Mouse (Mus musculus) right cerebral cortex, postnatal 36 days (tissue): ENCODE results near the gene Gm2115.

Source experiments
- DNase-seq, 2 experiments: peaks; one replicate each; pipeline ENCODE4 v3.0.0; 2022; ENCODE audit warnings: low spot score in 2 of 2, mixed read lengths in 1 of 2

Gm2115 gene

DNA sequence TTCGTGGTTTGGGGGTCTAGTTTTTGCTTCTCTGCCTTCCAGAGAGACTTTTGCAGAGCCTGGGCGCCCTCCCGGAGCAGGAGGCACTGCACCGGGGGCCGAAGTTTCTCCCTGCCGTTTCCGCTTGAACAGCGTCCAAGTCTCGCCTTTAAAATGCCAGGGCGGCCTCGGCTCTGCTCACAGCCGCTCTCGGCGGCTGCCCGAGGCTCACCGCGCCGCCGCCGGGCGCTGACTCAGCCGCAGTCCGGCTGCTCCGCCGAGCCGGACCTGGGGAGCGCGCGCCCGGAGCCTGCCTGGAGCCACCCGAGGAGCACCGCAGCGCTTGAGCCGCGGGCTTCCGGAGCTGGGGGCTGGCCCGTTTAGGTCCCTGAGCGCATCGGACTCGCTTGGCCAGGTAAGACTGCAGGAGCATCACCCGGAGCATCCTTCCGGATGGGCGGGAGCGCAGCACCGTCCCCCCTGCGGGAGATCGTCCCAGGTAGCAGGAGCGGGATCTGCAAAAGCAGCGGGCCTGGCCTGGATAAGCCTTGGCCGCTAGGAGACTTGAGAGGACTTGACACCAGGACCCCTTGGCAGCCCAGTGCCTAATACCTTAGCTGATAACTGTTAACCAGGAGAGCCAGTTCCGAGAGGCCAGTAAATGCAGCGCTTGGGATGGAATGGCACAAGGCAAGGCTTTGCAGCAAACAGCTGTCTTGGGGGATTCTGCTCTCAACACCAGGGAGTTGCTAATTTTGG is at the start of gene Gm2115:
TSS of gene Gm2115 (plus strand) at position 159 of the 738 bp plus-strand sequence.
- DNase-seq = peak; percentile 4 to 11

DNA sequence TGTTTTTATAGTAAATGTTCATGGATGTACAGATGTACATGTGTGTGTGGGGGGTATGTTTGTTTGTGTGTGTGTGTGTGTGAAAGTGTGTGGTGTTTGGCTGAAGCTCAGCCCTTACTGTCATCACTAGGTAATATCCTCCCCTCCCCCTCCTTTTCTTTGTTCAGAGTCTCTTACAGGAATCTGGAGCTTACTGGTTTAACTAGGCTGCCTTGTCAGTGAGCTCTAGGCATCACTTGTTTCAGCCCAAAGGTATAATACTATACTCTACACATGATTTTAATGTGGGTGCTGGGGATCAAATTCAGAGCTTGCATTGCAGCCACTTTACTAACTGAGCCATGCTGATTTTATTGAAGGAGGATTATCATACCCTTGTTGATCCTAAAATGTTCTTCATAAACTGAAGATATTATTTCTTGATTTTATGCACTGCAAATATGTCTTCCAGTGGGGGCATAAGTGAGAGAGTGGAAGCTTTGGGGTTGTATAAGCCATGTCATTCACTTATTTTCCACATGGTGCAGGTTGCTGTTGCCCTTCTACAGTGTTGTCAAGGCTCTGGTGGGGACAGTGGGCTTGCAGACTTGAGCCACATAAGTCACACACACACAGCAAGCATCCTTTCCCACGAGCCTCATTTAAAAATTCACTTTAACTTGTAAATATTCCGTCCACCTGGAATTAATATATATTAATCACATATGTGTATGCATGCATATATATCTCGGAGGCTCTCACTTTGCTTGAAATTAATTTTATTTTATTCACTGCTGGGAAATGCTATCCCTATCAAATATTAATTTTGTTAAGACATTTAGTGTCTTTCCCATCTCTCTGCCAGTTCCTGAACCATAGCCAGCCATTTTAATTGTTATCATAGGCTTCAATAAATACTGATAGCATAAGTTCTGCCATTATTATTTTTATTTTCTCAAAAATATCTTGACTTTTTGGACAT is 45.0 kb upstream of the Gm2115 start:
- no peak for DNase-seq

DNA sequence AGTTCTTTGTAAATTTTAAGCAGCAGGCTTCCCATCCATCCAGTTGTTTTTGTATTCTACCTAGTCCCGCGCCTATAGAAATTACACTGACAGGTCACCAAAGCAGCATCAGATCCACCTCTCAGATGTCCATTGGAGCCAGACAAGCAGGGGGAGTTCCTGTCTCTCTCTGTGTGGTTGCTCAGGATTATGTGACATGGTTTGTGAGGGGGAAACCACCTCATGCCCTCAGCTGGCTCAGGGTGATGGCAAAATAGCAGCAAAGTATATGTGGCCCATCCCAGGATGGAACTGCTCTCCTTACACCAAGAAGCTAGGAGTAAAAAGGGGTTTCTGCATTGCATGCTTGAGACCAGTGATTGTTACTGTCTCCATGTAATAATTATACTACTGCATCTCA is 42.3 kb upstream of the Gm2115 start:
- no peak for DNase-seq

DNA sequence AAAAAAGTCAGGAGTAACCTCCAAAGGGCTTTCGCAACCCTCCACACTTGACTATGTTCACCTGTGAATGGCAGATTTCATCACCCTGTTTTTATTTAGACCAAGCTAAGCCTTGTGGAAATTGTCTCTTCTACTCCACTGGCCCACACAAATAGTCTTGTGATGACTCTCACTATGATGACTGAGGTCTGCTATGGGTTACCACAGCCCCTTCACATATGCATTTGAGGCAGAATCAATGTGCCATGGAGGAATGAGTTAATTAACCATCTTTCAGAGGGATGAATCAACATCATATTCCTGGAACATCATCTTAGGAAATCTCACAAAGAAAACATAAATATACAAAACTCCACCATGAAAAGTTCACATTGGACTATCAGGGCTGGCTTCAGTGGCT is 25.6 kb upstream of the Gm2115 start:
- no peak for DNase-seq

DNA sequence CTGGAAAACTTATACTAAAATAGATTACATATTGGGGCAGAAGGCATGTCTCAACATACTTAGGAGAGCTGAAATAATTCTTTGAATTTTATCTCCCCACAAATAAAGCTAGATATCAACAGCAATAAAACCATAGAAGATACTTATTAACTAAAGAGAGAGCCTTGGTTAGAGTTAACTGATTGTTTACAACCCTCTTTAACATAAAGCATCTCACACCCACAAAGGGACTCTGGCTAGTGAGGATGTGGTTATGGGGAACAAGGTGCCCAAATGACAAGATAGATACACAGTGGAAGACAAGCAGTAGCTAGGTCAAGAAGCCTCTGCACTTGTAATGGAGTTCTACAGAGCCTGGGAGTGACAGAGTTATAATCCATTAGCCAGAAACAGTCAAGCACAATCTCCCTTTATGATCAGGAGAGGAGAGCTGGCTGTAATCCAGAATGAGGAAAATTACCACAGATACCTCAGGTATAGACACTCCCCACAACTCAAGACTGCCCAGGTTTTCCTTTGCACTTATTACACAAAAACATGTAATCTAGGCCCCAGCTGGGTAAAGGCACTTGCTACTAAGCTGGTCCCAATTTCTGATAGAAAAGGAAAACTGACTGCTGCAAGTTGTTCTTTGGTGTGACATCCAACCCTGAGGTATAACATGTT is 10.1 kb upstream of the Gm2115 start:
- no peak for DNase-seq

DNA sequence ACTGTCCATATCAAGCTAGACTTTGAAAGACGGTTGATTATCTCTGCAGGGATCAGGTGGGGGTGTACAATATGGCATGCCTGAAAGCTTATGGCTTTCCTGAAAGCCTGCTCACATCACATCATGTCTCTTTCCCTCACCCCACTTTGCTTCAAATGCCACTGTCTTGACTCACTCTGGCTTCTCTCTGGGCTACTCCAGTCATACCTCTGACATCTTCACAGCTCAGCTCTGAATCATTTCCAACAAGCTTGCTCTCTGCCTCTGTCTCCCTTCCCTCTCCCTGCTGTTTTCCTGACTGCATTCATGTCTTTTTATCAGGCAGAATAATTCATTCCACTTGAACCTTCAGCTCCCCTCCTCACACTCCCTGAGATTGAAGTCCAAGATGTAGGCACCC is 7.4 kb upstream of the Gm2115 start:
- DNase-seq = no peak

DNA sequence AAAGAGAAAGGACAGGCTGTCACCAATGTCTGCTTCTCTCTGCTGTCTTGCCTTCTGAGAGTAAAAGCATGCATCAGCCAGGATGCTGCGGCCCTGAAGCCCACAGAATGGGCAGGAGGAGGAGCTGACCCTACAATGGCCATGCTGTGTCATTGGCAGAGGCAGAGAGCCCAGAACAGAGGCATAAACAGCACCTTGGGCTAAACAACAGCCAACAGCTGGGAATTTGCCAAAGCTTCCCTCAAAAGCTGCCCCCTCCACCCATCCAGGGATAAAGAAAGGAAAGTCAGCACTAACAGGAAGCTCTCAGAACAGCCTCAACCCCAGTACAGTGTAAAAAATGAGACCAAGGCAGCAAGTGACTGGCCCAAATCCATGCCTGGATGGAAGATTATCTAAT is 6.3 kb upstream of the Gm2115 start:
- DNase-seq = peak in 1 of 2 experiments; percentile 7

DNA sequence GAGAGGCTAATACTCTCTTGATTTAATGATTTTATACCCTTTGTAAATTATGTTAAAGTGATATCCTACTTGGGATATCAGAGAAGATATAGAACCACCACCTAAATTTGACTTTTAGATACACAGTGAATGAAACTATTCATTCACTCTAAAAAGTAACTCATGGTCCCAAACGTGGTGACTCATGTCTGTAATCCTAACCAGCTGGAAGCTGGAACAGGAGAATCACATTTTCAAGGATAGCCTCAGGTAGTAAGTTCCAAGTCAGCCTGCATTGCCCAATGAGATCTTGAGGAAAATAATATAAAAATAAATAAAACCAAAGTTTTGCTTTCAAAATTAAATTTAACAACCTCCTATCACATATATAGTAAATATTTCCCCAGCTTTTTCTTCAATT is 2.6 kb upstream of the Gm2115 start:
- no peak for DNase-seq

DNA sequence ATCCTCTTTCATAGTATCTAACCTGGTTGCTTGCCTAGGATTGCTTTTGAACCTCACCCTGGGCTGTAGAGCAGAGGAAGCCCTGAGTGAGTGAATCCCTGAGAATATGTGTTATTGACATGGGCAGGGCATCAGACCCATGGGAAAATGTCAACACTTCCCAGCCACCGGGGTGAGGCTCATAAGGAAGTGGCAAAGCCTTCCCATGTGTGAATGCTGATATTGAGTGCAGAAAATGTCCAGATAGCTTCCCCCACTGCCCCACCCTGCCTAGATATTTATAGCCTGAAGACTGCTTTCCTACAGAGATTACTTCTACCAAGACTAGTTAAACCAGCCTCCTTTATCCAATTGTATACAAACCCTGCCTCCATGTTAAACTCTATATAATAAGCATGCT is 4.0 kb downstream of the Gm2115 start:
- no peak for DNase-seq

DNA sequence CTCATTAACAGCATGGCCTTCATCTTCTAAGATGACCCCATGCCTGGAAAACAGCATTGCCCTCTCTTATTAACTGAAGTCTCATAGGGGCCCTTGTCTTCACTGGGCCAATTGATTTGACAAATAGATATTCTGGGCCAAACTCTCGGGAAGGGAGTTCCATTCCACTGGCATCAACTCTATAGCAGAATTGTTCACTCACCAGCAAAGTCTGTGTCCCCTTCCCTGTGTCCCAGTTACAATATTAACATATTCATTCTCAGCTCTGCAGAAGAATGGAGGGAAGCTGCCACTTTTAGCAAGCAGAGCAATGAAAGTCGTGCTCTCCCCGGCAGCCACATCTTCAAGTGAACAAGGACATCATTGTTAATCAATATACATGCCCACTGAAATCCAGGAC is 5.9 kb downstream of the Gm2115 start:
- no peak for DNase-seq

DNA sequence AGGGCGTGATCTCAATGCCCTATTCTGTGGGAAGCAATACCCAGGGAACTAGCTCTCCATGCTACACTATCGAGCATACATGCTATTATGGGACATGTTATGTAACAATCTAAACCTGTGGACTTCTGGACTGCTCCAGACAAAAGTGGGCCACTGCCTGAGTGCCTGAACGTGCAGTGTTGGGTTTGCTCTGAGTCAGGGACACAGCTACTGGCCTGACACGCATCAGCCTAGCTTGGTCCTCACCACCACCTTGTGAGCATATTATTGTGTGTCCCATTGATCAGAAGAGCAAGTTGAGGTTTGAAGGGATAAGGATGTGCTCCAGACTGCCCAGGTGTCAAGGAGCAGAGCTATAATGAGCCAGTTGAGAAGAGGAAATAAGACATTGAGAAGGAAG is 16.2 kb downstream of the Gm2115 start:
- DNase-seq = no peak

DNA sequence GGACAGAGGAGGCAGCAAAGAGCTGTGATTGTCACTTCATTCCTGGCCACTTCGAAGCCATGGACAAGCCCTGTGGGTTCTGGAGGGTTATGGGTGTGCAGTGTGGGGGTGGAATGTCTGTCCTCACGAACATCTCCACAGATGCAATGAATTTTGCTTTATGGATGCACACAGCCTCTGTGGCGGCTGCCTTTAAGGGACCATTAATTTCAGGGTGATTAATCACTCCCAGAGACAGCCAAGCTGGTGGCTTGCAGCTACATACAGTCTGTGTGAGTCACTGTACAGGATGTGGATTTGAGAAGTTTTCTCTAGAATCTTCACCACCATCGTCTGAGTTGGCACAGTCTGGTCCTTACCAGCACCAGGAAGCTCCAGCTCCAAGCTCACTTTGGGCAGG is 17.9 kb downstream of the Gm2115 start:
- DNase-seq = no peak

DNA sequence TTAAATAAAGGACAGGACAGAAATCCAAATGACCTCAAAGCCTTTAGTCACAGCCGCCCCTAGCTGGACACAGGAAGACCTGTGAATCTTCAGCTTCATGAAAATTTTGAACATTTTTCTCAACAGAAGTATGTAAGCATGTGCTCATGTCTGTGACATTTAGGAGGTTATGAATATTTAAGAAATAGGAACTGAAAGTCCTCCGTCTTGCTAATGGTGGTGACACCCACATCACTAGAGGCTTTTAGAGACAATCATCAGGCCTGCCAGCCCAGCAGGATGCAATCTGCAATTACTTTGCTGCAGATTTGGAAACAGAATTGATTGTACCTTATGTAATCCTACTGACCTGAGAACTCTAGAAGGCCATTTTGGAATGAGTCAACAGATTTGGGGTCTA is 22.7 kb downstream of the Gm2115 start:
- no peak for DNase-seq

DNA sequence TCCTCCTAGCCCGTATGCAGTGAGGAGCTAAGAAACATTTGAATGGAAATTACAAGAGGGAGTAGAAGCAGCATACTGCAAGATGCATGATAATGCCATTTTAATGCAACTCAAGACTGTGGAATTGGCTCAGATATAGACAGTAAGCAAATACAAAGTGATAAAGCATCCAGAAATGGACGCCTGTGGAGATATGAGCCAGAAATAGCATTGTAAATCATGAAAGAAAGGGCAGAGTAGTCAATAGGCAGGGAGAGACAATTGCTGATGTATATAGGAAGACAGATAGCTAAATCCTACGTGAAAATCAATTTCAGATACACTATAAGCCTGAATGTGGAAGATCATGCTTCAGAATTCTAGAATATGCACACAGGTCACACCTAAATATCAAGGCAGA is 26.5 kb downstream of the Gm2115 start:
- DNase-seq = no peak

DNA sequence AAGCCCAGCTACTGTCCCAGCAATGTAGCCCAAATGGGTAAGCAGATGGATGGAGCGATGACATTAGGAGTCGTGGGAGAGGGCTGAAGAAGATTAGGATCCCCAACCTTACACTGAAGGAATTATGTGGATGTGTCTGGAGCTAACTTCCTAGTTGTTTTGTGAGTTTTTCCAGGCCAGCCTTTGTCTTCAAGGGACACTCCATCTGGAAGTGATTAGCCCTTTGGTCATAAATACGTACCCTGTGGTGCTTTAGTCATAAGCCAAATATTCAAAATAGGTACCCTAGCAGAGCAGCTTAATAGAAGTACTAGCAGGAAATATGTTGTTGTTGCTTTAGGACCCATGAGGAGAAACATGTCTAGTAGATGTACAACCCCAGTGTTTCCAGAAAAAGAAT is 28.6 kb downstream of the Gm2115 start:
- DNase-seq = no peak

DNA sequence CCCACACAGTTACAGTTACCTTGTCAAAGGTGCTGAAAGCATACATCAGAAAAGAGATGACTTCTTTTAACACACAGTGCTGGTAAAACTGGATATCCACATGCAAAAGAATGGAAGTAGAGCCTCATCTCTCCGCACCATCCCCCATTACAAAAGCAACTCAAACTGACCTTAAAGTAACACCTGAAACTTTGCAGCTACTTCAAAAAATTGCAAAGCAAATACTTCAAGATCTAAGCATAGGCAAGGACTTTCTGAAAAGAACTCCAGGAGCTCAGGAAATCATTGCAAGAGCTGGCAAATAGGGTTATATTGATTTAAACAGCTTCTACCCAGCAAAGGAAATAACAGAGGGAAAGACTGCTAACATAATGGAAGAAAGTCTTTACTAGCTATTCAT is 31.7 kb downstream of the Gm2115 start:
- no peak for DNase-seq

DNA sequence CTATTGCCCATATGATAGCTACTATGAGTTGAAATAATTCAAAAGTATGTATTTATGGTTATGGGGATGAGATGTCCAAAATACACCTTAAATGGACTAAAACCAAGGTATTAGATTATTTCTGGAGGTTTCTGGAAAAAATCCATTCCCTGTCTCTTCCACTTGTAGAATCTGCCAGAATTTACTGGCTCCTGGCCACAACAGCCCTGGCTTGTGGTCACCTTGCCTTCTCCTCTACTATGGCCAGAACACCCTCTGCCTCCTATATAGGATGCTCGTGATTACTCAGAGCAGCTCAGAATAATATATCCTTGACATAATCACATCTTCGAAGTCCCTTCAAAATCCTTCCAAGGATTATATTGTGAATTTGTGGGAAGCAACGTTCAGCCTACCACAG is 35.5 kb downstream of the Gm2115 start:
- DNase-seq = no peak

DNA sequence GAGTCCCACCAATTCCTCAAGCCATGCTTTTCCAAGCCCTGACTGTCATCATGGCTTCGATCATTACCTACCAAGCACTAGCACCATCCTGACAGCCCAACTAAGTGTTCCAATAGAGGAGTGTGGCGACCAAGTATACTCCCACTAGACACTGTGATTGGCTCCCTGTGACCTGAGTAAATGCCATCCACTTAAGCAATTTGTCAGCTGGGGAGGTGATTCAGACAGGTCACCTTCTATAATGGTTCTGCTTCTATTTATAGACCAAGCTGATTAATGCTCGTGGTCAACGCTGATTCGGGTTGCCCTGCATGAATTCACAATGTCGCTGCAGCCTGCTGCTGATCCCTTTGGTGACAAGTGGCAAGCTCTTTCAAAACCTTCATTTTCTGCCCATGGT is 37.4 kb downstream of the Gm2115 start:
- DNase-seq = no peak

DNA sequence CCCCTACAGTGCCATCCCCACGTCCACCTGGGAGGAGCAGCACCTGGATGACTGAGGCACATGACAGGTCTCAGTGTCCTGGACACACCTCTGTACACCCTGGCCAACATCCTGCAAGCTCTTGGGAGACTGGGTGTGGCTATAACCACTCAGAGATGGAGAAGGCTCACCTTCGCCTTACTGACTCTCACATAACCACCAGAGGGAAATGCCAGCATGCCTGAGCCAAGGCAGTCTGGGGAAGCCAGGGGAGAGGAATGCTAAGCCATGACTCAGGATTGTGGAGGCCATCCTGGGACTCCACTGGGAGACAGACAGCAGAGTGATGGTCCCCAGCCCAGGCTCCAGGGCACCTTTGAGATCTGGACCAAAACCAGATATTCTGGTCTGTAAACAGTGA is 48.3 kb downstream of the Gm2115 start:
- no peak for DNase-seq

DNA sequence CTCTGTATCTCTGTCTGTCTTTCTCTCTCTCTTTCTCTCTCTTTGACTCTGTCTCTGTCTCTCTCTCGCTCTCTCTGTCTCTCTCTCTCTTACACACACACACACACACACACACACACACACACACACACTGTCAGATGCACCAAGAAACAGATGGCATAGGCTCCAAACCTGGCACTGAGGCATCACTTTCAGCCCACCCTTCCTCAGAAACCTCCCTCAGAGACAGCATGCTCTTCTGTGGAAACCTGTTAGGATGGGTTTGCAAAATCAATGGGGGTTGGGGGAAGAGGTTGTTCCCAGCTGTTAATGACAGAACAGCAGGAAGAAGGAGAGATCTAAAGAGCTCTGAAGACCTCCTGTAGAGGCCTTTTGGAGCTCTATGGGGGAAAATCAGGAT is 50.1 kb downstream of the Gm2115 start:
- peak; percentile 57 to 63 for DNase-seq

DNA sequence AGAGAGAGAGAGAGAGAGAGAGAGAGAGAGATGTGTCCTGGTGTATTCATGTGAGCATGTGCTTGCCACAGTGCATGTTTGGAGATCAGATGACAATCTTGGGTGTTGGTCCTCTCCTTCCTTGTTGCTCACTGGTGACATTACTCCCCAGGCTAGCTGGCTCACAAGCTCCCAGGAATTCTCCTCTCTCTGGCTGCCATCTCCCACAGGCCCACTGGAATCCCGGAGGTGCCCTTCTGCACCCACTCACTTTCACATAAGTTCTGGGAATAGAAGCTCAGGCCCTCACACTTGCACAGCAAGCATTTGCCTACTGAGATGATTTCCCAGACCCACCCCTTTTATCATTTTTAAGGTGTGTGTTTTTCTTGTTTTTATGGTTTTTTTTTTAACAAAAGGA is 51.0 kb downstream of the Gm2115 start:
- peak in 1 of 2 experiments; percentile 30 for DNase-seq

DNA sequence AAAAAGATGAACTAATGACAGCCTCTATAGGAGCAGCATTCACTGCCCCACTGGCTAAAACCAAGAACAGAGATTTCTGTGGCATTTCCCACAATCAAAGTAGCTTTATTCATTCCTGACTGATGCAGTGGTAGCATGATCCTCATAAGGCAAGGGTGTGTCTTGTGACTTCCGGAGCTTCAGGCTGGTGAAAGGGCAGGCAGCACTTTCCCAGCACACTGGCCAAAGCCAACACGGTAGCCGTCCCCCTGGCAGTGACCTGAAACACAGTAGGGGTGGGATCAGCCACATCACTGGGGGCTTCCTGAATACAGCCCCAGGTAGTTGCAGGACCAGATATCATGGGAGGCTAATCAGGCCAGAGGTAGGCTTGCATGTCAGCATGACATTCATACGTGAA is 56.3 kb downstream of the Gm2115 start:
- no peak for DNase-seq
